Mouse (Mus musculus): ENCODE data around the gene Prmt1. TPM values are rescaled to one million over a fixed set of nuclear protein-coding genes. Genes with fewer than 3 reads are reported as not detected.

The Prmt1 gene
- polyA plus RNA-seq, 1 experiment, result 169 TPM

DNA sequence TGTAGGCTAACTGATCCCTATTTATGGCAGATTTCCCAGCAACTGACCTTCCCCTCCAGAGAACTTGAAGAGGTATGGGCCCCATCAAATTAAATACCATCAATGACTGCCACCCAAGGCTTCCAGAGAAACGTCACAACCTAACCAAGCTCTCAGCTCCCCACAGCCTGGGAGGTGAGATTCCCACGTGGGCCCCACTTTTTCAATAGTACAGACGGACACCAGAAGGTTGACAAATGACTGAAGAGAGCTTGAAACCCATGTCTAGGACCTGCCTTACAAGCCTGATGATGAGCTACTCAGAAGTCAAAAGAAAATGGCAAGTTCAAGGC lies 1.6 kb downstream of the Prmt1 start:
- peaks cover 2% of the 10 kb centered on the region; the same call in 1 of the 2 replicates for H3K4me1 ChIP-seq (ENCODE audit: control insufficient read depth, insufficient read depth, low read length)
- H3K27ac ChIP-seq (ENCODE audit: insufficient read depth, low read length), result no peak overlapping the region
- TF ChIP-seq CTCF (IDR thresholded peaks at IDR 0.05; ENCODE audit: extremely low read depth, insufficient read depth, low read length), result no peak
- TF ChIP-seq POLR2A (IDR thresholded peaks at IDR 0.05; ENCODE audit: extremely low read depth, insufficient read depth, low read length), result no peak
- H3K4me3 ChIP-seq (ENCODE audit: insufficient read depth, low read length), result no peak overlapping the region

DNA sequence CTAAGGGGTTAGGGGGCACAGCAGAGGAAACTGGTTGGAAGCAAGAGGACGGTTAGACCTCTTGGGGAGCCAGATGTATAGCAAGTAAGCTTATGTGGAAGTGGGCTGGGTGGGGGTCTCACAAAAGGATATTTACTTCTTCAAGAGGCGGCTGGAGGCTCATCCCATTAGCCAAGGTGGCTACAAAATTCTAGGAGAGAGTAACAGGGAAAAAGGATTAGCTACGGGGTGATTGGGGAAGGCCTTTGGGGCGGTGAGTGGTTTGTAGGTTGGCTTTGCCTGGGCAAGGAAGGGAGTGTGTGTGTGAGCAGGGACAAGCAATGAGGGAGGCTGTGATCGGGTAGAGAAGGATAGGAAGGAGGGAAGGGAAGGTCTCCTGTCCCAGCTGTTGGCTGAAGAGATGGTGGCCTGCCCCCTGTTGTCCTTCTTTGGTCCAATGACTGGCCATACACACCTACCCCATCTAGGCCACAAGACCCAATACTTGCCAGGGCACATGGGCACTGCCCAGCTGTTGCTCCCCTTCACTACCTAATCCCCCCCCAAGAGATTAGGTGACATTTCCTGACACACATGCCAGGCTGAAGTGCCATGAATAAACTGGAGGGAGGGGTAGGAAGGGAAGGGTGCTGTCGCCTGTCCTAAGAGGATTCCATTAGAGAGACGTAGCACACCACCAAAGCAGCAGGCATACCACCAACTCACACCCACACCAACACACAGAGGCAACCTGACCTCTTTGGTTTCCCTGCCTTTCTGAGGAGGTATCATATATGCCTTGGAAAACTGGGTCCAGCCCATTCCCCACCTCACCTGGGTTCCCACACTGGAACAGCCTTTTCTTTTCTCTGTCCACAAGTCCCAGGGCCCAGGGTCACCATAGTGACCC lies 2.2 kb downstream of the Prmt1 start:
- no peak overlapping the region for H3K27ac ChIP-seq (ENCODE audit: insufficient read depth, low read length)
- no peak for TF ChIP-seq CTCF (IDR thresholded peaks at IDR 0.05; ENCODE audit: extremely low read depth, insufficient read depth, low read length)
- no peak for TF ChIP-seq POLR2A (IDR thresholded peaks at IDR 0.05; ENCODE audit: extremely low read depth, insufficient read depth, low read length)
- H3K4me1 ChIP-seq (ENCODE audit: control insufficient read depth, insufficient read depth, low read length), result peaks cover 2% of the 10 kb centered on the region; the same call in 1 of the 2 replicates
- no peak overlapping the region for H3K4me3 ChIP-seq (ENCODE audit: insufficient read depth, low read length)

DNA sequence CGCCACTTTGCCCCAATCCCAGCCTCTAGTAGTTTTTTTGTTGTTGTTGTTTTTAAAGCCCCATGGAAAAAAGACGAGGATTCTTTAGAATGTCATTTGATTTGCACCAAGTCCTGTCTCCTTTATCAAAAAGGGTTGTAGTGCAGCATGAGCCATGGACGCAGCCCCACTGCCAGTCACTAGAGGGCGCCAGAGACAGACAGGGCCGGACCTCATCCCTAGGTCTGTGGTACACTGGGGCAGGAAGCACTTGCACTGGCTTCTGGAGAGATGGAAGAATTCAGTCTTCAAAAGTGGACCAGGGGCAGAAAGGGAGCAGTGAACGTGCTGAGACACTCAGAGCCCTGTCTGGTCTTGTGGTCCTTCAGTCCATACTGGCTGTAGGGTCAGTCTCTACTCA lies 3.3 kb downstream of the Prmt1 start:
- H3K4me3 ChIP-seq (ENCODE audit: insufficient read depth, low read length), result no peak overlapping the region
- no peak for TF ChIP-seq POLR2A (IDR thresholded peaks at IDR 0.05; ENCODE audit: extremely low read depth, insufficient read depth, low read length)
- TF ChIP-seq CTCF (IDR thresholded peaks at IDR 0.05; ENCODE audit: extremely low read depth, insufficient read depth, low read length), result peak; percentile 92
- H3K4me1 ChIP-seq (ENCODE audit: control insufficient read depth, insufficient read depth, low read length), result peaks cover 2% of the 10 kb centered on the region; the same call in 1 of the 2 replicates
- no peak overlapping the region for H3K27ac ChIP-seq (ENCODE audit: insufficient read depth, low read length)

DNA sequence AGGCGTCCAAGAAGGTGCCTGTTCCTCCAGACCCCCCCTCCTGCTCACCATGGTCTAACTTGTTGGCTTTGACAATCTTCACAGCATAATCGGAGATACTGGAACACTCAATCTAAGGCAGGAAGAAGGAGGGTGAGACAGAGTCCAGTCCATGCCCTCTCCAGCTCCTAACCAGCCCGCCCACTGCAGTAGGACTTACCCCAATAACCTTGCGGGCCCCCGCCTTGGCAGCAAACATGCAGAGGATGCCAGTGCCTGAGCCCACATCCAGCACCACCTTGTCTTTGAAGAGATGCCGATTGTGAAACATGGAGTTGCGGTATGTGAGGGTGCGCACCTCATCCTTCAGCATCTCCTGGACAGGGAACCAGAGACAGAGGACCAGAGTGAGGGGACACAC lies 4.8 kb downstream of the Prmt1 start:
- Histone ChIP-seq H3K27ac (ENCODE audit: insufficient read depth, low read length) (no peak overlapping the region), H3K4me3 (ENCODE audit: insufficient read depth, low read length) (no peak overlapping the region), H3K4me1 (ENCODE audit: control insufficient read depth, insufficient read depth, low read length) (no peaks in the 10 kb centered on the region)
- TF ChIP-seq POLR2A (IDR thresholded peaks at IDR 0.05; ENCODE audit: extremely low read depth, insufficient read depth, low read length) (no peak), CTCF (IDR thresholded peaks at IDR 0.05; ENCODE audit: extremely low read depth, insufficient read depth, low read length) (no peak)

DNA sequence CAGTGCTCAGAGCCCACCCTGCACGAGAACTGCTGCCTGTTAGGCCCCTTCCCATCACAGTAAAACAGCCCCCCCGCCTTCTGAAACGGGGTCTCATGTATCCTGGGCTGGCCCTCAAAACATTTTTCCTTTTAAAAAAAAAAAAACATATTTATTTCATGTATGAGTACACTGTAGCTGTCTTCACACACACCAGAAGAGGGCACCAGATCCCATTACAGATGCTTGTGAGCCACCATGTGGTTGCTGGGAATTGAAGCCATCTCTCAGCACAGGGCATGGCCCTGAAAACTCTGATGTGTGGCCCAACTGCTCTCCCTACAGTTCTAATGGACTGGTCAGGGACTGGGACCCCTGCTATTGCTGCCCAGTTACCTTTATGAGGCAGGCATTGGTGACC lies 8.1 kb downstream of the Prmt1 start:
- H3K4me3 ChIP-seq (ENCODE audit: insufficient read depth, low read length), result no peak overlapping the region
- H3K4me1 ChIP-seq (ENCODE audit: control insufficient read depth, insufficient read depth, low read length), result no peaks in the 10 kb centered on the region
- no peak overlapping the region for H3K27ac ChIP-seq (ENCODE audit: insufficient read depth, low read length)
- TF ChIP-seq CTCF (IDR thresholded peaks at IDR 0.05; ENCODE audit: extremely low read depth, insufficient read depth, low read length) (0 out of 2 replicates have a peak, but pooled peaks have one; percentile 4), POLR2A (IDR thresholded peaks at IDR 0.05; ENCODE audit: extremely low read depth, insufficient read depth, low read length) (no peak)

DNA sequence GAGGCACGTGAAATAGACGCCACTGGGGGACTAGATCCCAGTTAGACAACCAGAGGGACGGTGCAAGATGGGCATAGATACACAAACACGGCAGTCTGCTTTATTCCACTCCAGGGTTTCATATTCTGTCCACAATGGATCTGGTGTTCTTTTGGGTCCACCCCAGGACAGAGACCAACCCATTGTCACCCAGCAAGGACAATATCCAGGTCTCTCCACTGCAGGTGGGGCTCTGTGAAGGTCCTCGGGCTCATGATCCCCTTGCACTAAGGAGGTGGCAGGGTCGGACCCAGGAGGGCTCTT lies 11.3 kb downstream of the Prmt1 start:
- H3K4me3 ChIP-seq (ENCODE audit: insufficient read depth, low read length), result peak overlapping the region; percentile 68; the same call in 1 of the 2 replicates
- no peak for TF ChIP-seq CTCF (IDR thresholded peaks at IDR 0.05; ENCODE audit: extremely low read depth, insufficient read depth, low read length)
- TF ChIP-seq POLR2A (IDR thresholded peaks at IDR 0.05; ENCODE audit: extremely low read depth, insufficient read depth, low read length), result no peak
- H3K27ac ChIP-seq (ENCODE audit: insufficient read depth, low read length), result peak overlapping the region; percentile 27; the same call in 1 of the 2 replicates
- peaks cover 5% of the 10 kb centered on the region for H3K4me1 ChIP-seq (ENCODE audit: control insufficient read depth, insufficient read depth, low read length)

DNA sequence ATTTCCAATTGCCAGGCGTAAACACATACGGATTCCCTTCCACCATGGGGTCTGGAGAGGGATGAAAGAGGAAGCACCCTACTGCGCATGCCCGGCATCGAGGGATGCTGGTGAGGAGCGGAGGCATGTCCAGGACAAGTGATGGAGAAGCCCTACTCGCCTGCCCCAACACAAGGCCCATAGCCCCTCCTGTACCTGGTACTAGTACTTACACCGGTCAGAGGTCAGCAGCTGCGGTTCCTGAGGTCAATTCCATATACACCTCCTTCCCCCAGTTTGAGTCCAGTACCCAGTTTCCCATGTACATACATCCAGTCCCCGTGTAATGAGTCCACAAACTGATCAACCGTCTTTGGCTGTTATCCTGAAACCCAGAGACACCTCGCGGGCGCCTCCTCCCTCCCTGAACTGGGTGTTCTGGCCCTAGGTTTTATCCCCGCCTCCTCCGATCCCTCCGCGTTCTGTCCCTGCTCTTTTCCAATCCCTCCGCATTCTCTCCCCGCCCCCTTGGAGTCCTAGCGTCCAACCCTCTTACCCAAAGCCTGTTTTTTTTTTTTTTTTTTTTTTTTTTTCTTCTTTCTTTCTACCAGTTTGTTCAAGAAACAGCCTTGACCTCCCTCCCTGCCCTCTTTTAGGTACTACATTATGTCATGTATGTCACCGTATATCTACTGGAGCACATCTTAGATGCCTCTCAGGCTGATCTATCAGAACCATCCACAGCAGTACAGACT lies 11.8 kb downstream of the Prmt1 start, which contains the start of gene Cpt1c:
Cpt1c (minus strand) TSS at position 469 of the 734 bp plus-strand sequence.
- H3K4me3 ChIP-seq (ENCODE audit: insufficient read depth, low read length), result peak within 1 kb of the TSS; percentile 68
- H3K27ac ChIP-seq (ENCODE audit: insufficient read depth, low read length), result peak within 1 kb of the TSS; percentile 91
- TF ChIP-seq CTCF (IDR thresholded peaks at IDR 0.05; ENCODE audit: extremely low read depth, insufficient read depth, low read length) (no peak), POLR2A (IDR thresholded peaks at IDR 0.05; ENCODE audit: extremely low read depth, insufficient read depth, low read length) (peak; percentile 94)
- H3K4me1 ChIP-seq (ENCODE audit: control insufficient read depth, insufficient read depth, low read length), result peaks cover 5% of the 10 kb centered on the region

DNA sequence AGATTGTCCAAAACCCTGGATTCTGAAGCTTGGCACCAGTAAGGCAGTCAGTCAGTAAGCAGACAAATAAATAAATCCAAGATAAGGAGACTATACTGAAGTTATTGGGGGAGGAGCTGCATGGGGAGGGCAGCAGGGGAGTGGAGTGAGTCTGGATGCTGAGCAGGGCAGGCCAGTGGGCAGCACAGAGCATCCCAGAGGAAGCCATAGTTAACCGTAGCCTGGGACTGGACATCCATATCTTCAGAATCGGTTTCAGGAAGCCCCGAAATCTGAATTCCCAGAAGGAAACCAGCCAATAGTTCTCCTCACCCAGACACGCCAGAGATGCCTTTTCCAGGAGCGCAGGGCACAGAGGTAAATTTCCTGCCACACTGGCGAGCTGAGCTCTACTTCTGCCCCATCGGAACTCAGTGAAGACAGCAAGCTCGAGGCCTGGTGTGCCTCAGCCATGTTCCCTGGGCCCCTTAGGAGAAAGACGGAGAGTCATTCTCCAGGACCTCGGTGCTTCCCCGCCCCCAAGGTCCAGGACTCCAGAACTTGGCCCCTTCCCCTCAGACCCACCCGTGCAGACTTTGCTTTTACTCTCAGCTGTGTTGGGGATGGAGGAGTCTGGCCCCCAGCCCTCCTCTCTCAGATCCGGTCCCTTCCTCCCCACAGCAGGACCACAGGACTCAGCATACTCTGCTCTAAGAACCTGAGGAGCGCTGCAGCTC lies 12.8 kb downstream of the Prmt1 start:
- Histone ChIP-seq H3K4me1 (ENCODE audit: control insufficient read depth, insufficient read depth, low read length) (peaks cover 5% of the 10 kb centered on the region), H3K27ac (ENCODE audit: insufficient read depth, low read length) (0 out of 2 replicates have a peak overlapping the region, but pooled peaks have one; percentile 18), H3K4me3 (ENCODE audit: insufficient read depth, low read length) (peak overlapping the region; percentile 68)
- TF ChIP-seq CTCF (IDR thresholded peaks at IDR 0.05; ENCODE audit: extremely low read depth, insufficient read depth, low read length) (no peak), POLR2A (IDR thresholded peaks at IDR 0.05; ENCODE audit: extremely low read depth, insufficient read depth, low read length) (0 out of 2 replicates have a peak, but pooled peaks have one; percentile 19)

DNA sequence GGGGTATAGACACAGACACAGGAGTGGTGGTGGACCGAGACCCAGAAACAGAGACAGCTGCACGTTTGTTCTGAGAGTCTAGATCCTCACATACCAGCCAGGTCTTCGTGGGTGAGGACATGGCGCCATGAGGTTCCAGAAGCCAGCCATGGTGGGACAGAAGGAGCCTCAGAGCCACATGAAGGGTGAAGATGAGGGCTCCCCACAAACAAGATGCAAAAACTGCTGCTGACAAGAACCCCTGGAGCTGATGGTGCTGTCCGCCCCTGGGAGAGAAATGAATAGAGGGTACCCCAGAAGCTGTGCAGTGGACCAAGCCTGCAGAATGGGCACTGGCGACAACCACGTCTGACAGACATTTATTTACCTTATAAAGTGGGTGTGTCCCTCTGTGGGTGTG lies 15.2 kb downstream of the Prmt1 start:
- H3K27ac ChIP-seq (ENCODE audit: insufficient read depth, low read length), result no peak overlapping the region
- peak overlapping the region; percentile 57; the same call in 1 of the 2 replicates for H3K4me3 ChIP-seq (ENCODE audit: insufficient read depth, low read length)
- H3K4me1 ChIP-seq (ENCODE audit: control insufficient read depth, insufficient read depth, low read length), result peaks cover 5% of the 10 kb centered on the region
- no peak for TF ChIP-seq CTCF (IDR thresholded peaks at IDR 0.05; ENCODE audit: extremely low read depth, insufficient read depth, low read length)
- no peak for TF ChIP-seq POLR2A (IDR thresholded peaks at IDR 0.05; ENCODE audit: extremely low read depth, insufficient read depth, low read length)
